Mouse (Mus musculus) R1 (cell line): ENCODE data around the gene Zbed6.

Experiments
- DNase-seq: peaks from one replicate; pipeline ENCODE4 v3.0.0-alpha.2; 2018; ENCODE audit warnings: low read depth, low spot score

Gene Zbed6

DNA sequence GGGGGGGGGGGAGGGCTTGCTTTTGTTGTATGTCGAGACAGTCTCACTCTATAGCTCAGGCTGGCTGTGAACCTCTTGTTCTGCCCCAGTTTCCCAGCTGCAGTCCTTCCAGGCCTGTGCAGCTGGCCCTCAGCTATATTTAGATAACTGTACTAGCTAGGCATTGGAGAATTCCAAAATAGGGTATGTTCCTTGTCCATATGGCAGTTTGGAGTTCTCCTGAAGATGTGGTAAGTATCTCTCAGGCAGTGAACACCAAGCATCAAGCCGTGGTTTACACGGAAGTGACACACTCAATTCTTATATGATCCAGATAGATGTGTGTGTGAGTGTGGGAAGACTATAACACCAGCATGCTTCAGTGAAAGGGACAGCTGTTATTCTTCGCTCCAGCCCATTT is 2.7 kb upstream of the Zbed6 start:
- DNase-seq = no peak

DNA sequence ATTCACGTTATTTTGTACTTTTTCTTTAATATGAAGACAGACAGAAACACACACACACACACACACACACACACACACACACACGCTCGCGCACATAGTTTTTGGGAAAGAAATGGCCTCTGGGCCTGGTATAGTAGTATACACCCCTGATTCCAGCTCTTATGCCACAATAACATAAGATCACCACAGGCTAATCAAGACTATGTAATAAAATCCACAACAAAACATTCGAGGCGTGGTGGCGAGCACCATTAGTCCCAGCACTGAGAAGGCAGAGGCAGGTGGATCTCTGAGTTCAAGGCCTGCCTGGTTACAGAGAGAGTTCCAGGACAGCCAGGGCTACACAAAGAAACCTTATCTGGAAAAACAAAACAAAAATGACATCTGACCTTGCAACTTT is 2.3 kb upstream of the Zbed6 start:
- DNase-seq = no peak

DNA sequence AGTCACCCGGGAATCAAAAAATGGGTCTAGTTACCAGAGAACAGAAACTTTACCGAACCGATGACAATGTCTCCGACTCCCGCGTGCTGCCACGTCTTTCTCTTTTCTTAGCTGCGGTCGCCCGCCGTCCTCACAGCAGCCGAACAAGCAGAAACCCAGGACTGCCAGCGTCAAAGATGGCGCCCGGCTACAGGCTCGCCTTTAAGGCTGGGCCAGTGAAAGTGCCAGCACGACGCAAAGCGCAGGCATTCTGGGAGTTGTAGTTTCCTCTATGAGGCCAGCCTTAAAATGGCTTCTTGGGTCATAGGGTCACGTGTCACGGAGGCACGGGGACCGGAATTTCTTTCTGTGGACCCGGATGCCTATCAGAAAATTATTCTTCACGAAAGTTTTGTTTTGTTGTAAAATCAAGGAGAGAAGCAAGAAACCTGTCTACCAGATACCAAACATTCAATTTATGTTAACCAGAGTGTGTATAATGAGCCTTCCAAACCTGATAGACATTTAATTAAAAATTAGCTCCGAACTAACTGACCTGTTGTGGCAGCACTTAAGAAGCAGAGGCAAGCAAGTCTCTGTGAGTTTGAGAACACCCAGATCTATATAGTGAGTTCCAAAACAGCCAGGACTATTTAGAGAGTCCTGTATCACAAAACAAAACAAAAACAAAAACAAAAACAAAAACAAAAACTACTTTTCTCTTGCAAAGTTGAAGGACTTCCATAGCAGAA is 683 bp upstream of the Zbed6 start, which contains the start of gene Gm38394:
Gene Gm38394, minus strand, starts transcription at position 116 of the 731 bp plus-strand sequence.
- DNase-seq = peak; percentile 99

DNA sequence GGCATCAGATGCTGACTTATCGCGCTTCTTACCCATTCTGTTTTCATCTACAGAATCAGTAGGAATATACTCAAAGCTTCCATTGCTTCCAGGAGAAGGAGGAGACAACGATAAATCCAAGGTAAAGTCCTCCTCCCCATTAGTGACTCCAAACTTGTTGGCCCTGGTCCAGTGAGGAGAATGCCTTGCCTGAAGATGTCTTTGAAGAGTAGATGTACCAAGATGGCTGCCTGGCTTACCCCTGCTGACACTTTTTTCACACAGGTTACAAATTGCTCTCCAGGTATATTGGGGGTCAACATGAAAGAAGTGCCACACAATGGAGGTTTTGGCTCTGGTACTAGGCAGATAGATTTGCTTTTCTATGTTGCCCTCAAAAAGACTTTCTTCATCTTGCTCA is 1.8 kb downstream of the Zbed6 start:
- DNase-seq = no peak

DNA sequence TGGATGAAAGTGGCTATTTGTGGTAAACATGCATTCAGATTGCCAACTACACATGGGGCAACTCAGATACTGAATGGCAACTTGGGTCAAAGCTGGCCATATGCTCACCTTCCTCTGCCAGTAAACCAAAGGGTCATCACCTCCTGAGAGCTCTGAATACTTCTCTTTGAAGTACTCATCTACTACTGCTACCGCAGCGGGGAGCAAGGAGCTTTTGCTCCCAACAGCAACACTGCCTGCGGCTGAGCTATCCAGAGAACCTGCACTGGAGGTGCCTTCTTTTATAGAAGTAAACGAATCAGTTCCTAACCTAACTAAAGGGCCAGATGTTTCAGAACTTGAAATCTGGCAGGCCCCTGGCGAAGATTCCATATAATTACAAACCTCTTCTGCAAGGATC is 3.9 kb downstream of the Zbed6 start:
- no peak for DNase-seq

DNA sequence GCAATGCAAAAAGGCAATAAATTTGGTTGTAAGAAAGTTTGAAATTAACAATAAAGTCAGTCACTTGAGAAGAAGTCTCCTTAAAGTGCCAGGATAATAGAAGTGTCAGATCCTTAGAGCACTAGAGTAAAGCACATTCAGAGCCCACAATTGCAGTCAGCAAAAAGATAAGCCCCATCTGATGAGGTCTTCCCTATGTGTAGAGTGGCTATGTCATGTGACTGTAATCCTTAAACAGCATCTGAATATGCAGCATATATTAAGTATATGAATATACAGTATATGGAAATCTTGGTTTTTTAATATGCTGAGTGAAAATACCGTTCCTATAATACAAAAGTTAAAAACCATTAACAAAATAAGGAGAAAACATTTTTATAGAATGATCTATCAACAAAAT is 7.7 kb downstream of the Zbed6 start:
- DNase-seq = no peak

DNA sequence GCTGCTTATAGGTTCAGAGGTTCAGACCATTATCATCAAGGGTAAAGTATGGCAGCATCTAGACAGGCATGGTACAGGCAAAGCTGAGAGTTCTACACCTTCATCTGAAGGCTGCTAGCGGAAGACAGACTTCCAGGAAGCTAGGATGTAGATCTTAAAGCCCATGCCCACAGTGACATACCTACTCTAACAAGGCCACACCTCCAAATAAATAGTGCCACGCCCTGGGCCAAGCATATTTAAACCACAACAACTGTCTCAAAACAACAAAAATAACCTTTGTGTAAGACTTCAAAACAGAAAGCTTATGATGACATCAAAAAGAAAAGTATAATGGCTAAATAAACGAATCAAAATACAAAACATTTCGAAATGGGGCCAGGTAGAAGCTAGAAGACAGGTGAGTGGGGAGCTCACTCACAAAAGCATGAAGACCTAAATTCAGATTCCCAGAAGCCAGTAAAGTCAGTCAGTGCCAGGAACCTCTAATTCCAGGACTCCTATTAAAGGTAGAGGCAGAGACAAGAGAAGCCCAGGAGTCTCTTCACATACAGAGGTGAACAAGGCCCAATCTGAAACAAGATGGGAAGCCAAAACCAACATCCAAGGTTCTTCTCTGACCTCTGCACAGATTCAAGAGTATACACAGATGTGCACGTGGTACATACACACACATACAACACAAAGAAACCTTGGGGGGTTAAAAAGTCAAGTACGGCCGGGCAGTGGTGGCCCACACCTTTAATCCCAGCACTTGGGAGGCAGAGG is 10.2 kb downstream of the Zbed6 start:
- DNase-seq = peak; percentile 50

DNA sequence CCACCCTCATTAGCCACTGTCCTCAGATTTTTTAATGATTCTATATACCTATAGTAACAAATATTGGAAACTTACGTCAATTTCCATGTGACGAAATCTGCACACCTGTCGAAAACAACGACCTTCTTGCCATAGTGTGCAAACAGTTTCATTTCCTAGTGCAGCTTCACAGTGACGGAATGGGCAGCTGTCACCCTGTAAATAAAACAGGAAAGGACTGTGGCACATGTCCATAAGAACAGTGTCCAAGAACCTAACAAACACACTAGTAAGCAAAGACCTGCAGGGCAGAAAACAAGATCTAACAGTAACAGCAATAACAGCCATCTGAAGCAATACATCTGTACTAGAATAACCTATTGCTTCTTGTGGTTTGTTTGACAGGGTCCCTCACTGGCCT is 15.0 kb downstream of the Zbed6 start:
- DNase-seq = no peak

DNA sequence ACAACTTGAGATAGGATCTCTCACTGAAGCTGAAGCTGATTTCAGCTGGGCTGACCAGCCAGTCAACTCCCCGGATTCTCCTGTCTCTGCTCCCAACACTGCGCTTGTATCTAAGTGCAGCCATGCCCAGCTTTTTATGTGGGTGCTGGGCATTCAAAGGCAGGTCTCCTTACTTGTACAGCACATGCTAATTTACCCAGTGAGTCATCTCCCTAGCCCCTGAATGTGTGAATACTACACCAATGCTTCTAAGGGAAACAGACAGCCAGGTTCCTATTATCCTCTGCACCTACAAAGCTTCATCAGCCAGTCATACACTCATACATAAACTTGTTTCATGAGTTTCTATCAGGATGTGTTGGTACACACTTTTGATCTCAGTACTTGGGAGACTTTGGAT is 19.5 kb downstream of the Zbed6 start:
- no peak for DNase-seq

DNA sequence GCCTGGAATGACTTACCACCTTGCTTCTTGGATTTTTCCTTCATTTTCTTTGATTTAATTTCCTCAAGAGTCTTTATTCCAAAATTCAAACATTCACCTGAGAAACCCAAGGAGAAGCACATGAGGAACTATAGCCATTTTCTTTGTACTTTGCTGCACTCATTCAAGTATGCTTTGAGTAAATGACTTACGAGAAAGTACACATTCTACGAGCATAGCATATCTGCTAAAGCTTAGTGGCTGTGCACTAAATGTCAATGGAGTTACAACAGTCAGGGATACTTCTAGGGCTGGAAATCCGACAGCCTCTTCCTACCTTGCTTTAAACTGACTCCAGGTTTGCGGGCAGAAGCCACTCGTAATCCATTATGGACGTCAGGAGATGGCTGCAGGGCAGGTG is 22.2 kb downstream of the Zbed6 start:
- DNase-seq = no peak

DNA sequence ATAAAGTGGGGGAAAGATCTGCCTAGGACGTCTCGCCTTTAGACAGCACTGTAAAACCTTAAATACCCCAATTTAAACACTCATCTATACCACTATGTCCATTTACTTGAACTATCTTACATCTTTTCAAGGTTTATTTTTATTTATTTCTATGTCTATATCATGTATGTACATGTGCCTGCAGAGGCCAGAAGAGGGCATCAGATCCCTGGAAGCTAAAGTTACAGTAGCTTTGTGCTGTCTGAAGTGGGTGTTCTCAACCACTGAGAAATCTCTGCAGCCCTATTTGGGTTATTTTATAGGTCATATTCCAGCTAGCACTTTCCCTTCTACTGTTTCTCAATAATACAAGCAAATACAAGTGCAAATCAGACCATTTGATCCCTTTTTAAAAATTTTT is 28.5 kb downstream of the Zbed6 start:
- no peak for DNase-seq

DNA sequence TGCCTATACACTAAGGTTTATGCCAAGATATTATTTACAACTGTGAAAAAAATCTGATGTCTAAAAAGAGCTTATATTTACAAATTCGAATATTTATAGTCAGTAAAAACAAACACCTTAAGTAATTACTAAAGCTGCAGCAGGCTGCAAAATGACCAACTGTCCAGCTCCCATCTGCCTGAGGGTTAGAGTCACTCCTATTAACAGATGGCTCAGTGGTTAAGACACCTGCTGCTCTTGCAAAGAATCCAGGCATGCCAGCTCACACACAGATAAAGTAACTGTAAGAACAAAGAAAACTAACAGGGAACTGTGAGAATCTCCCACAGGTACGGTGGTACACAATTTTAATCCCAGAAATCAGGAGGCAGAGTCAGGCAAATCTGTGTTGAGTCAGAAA is 35.6 kb downstream of the Zbed6 start:
- no peak for DNase-seq

DNA sequence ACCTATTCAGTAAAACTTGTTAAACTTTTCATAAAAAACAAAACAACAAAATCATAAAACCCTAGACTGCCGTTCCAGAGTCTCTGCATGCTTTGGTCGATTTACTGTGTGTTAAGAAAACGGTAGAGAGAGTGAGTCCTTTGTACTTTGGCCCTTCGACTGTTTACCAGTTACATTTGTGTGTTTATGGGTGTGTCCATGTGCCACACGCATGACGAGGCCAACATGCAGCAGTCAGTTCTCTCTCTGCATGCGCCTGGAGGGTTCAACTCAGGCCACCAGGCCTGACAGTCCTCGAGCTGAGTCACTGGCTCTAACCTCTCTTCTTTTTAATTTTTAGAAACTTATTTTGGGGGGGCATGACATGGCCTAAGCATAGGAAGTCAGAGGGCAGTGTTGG is 42.4 kb downstream of the Zbed6 start:
- no peak for DNase-seq

DNA sequence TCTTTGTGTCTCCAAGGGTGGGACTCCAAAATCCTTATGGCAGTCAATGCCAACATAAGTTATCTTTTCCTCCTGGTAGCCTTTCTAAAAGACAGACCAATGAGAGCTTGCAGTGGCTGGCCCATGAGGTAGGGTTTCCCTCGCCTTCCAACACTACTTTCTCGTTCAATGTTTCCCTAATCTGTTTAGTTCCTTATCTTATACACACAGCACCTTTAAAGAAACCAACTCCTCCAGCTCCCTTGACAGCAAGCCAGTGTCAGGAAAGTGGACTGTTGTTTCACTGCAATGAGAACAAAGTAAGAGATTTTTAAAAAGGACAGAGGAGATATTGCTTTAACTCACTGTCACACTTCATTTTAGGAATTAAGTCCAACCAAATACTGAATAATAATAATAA is 42.8 kb downstream of the Zbed6 start:
- DNase-seq = no peak

DNA sequence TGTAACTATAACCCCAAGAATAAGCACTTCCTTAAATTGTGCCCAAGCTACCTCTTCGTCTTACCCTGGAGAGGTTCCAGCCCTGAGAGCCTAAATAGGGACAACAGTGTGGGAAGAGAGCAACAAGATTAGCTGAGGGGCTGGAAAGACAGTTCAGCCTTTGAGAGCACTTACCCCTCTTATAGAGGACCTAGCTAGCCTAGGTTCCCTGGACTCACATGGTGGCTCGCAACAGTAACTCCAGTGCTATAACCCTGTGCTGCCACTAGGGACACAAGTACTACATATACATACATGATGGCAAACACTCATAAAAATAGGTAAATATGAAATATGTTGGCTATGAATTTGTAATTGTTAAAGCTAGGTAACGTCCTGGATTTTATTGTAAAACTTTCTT is 46.9 kb downstream of the Zbed6 start:
- DNase-seq = peak; percentile 60

DNA sequence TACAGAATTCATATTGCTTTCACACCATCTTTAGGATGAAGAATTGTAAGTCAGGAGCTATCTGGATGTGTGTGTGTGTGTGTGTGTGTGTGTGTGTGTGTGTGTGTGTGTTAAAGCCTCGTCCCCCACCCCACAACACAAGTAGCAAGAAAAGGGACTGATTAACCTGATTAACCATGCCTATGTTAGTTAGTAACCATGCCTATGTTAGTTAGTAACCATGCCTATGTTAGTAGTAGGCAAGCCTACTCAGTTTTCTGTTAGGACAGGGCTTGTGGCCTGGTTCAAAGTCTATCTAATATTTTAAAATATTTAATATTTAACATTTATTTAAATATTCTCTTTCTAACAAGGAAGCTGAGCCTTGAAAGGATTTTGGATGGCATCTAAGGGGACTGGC is 49.2 kb downstream of the Zbed6 start:
- DNase-seq = no peak

DNA sequence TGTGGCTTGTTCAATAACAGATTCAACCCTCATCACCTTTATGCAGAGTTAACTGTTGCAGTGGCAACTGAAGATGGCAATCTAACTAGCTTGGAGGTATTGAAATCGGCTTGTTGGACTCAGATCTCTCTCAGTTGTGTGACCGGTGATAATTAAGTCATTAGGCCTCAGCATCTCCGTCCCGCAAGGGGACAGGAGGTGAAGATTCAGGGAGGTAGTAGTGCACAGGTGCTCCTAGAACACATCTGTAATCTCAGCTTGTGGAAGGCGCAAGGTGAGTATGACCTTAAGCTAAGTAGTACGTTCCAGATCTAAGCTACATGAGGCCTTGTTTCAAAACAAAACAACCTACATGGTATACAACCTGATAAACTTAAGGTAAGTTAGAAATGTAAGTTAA is 50.1 kb downstream of the Zbed6 start:
- DNase-seq = no peak

DNA sequence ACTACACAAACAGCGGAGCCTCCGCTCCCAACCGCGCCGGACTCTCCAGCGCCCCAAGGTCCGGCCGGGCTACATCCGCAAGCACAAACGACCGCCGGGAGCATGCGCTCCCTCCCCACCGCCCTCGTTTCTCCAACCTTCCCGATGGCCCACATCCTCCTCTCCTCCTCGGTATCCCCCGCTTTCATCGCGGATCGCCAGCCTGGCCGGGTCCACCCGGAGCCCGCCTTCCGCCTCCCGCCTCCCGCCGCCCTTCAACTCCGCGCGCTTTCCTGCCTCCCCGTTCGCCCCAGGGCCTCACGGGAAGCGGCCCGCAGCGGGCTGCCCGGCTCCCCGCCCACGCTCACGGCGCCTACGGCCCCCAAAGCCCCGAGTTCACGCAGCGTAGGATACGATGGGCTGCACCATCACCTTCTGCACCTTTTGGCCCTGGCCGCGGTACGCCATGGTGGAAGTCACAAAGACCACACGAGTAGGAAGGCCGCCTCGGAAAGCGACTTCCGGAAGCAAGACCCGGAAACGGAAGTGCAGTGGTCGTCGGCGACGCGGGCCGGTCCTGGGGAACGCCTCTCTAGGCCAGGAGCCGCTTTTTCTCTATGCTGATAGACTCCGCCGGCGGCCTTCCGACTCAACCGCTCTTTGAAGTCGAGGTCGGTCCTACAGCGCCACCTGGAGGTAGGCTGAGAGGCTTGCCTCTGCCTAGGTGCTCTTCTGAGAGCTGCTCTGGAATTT is 50.7 kb downstream of the Zbed6 start, which contains the start of gene Snrpe:
Gene Snrpe, minus strand, starts transcription at position 521 of the 732 bp plus-strand sequence.
- DNase-seq = peak; percentile 99
